Mouse (Mus musculus) midbrain, postnatal 0 days (tissue): ENCODE results near the gene Mettl17. TPM values are rescaled to one million over a fixed set of nuclear protein-coding genes. Genes with fewer than 3 reads are reported as not detected.

Experiments
- ATAC-seq: fragments of 200-750 bp; cut with Nextera tagmentation; 2 replicates; pipeline ENCODE4 v1.8.0; 2017; ENCODE audit warnings: moderate number of reproducible peaks, mild to moderate bottlenecking, moderate TSS enrichment, moderate library complexity; ENCODE audit not compliant: low FRiP score
- DNase-seq: peaks from one replicate; pipeline ENCODE4 v3.0.0-alpha.2; 2015; ENCODE audit warnings: low spot score
- H3K27ac ChIP-seq: fragments of 300-500 bp; sonication (generic); 2 replicates; pipeline ENCODE4 v1.5.1; 2014; ENCODE audit warnings: low read depth, mild to moderate bottlenecking, low read length, mixed read lengths
- H3K27me3 ChIP-seq: fragments of 300-500 bp; sonication (generic); 2 replicates; pipeline ENCODE4 v1.6.1; 2014; ENCODE audit warnings: low read length, control low read depth, mixed read lengths; ENCODE audit not compliant: insufficient read depth
- H3K36me3 ChIP-seq: fragments of 300-500 bp; sonication (generic); 2 replicates; pipeline ENCODE4 v1.6.1; 2014; ENCODE audit warnings: low read length, control low read depth, mixed read lengths; ENCODE audit not compliant: insufficient read depth
- H3K4me1 ChIP-seq: fragments of 300-500 bp; sonication (generic); 2 replicates; pipeline ENCODE4 v1.6.1; 2014; ENCODE audit warnings: mild to moderate bottlenecking, control low read depth, antibody characterized with exemption, low read length, mixed read lengths; ENCODE audit not compliant: insufficient read depth
- H3K4me2 ChIP-seq: fragments of 300-500 bp; sonication (generic); 2 replicates; pipeline ENCODE4 v1.6.1; 2014; ENCODE audit warnings: low read depth, mild to moderate bottlenecking, low read length, mixed read lengths; ENCODE audit not compliant: poor library complexity, severe bottlenecking
- H3K4me3 ChIP-seq: fragments of 300-500 bp; sonication (generic); 2 replicates; pipeline ENCODE4 v1.5.1; 2014; ENCODE audit warnings: low read depth, mild to moderate bottlenecking, low read length, moderate library complexity
- H3K9ac ChIP-seq: fragments of 300-500 bp; sonication (generic); replicated peaks from 2 replicates; pipeline ENCODE4 v1.6.1; 2014; ENCODE audit warnings: mild to moderate bottlenecking, low read length, moderate library complexity, mixed read lengths; ENCODE audit not compliant: poor library complexity, severe bottlenecking
- H3K9me3 ChIP-seq: fragments of 300-500 bp; sonication (generic); 2 replicates; pipeline ENCODE4 v1.6.1; 2016; ENCODE audit warnings: low read length, control low read depth
- CTCF ChIP-seq: IDR thresholded peaks from 2 replicates; pipeline ENCODE4 v1.5.1; 2016; ENCODE audit warnings: antibody characterized with exemption, mild to moderate bottlenecking
- WGBS: fragments of 180-500 bp; shearing (Covaris S2); extraction: QIAGEN DNeasy Blood & Tissue Kit; methylation state at CpG from one replicate; pipeline ENCODE4 v1.1.7; 2014; 5-methylcytosine and 5-hydroxymethylcytosine counted together
- polyA plus RNA-seq: library from polyadenylated mRNA; unstranded; fragments of >200 nt; fragmentation: Nextera tagmentation; extraction: Ambion mirVana; gene quantifications from 2 replicates; pipeline ENCODE4 v1.2.1, GENCODE M21; 2015
- total RNA-seq: library from RNA; depleted of rRNA; stranded (reverse); fragments of >200 nt; gene quantifications from 2 replicates; pipeline ENCODE4 v1.2.3, GENCODE M21; 2014

Mettl17 gene
- total and polyA plus RNA-seq, 2 experiments from 2014 or later: 71.6 to 91.4 TPM

- ATAC-seq (no peak), DNase-seq (no peak)
- WGBS: 80% methylated on average over 3 of the region's 3 CpGs
- H3K9me3 ChIP-seq: no peaks in the 10 kb centered on the region
- no peaks in the 10 kb centered on the region for H3K27me3 ChIP-seq
- no peak overlapping the region for H3K4me3 ChIP-seq
- no peaks in the 10 kb centered on the region for H3K36me3 ChIP-seq
- no peaks in the 10 kb centered on the region for H3K4me1 ChIP-seq
- no peak overlapping the region for H3K9ac ChIP-seq
- H3K27ac ChIP-seq: no peak overlapping the region
- no peak overlapping the region for H3K4me2 ChIP-seq
- TF ChIP-seq CTCF: no peak
Observed at GRCm38 (mm10) chr14:51877517-51877916, 7.1 kb upstream of the Mettl17 start.

GRCm38 (mm10) chr14:51883527-51884030 is 1.1 kb upstream of the Mettl17 start:
- peak overlapping the region; percentile 73; the same call in 1 of the 2 replicates for H3K27ac ChIP-seq
- peak overlapping the region; percentile 78 for H3K4me2 ChIP-seq
- ATAC-seq: peak; percentile 39
- H3K9ac ChIP-seq: no peak overlapping the region
- peak; percentile 87 for DNase-seq
- peaks cover 8% of the 10 kb centered on the region for H3K36me3 ChIP-seq
- H3K4me1 ChIP-seq: peaks cover 9% of the 10 kb centered on the region; the same call in 1 of the 2 replicates
- no peaks in the 10 kb centered on the region for H3K27me3 ChIP-seq
- H3K4me3 ChIP-seq: peak overlapping the region; percentile 65
- TF ChIP-seq CTCF: peak; percentile 78
- no peaks in the 10 kb centered on the region for H3K9me3 ChIP-seq
- under 1% methylated on average over 4 of the region's 4 CpGs for WGBS

GRCm38 (mm10) chr14:51884031-51884544 is 554 bp upstream of the Mettl17 start:
- no peaks in the 10 kb centered on the region for H3K9me3 ChIP-seq
- H3K36me3 ChIP-seq: peaks cover 13% of the 10 kb centered on the region
- peak overlapping the region; percentile 75 for H3K9ac ChIP-seq
- ATAC-seq: peak; percentile 29
- H3K27ac ChIP-seq: peak overlapping the region; percentile 73
- H3K4me3 ChIP-seq: peak overlapping the region; percentile 65
- H3K4me1 ChIP-seq: peaks cover 9% of the 10 kb centered on the region; the same call in 1 of the 2 replicates
- DNase-seq: peak; percentile 42
- no peak for TF ChIP-seq CTCF
- H3K4me2 ChIP-seq: peak overlapping the region; percentile 78
- under 1% methylated on average over 14 of the region's 14 CpGs for WGBS
- no peaks in the 10 kb centered on the region for H3K27me3 ChIP-seq

- 37% methylated on average over 6 of the region's 6 CpGs for WGBS
- Histone ChIP-seq H3K27me3 (no peaks in the 10 kb centered on the region), H3K9ac (no peak overlapping the region), H3K36me3 (peaks cover 30% of the 10 kb centered on the region), H3K4me3 (peak overlapping the region; percentile 65), H3K27ac (no peak overlapping the region), H3K4me2 (peak overlapping the region; percentile 78), H3K4me1 (peaks cover 9% of the 10 kb centered on the region; the same call in 1 of the 2 replicates), H3K9me3 (no peaks in the 10 kb centered on the region)
- DNase-seq (no peak), ATAC-seq (no peak)
- TF ChIP-seq CTCF: no peak
Observed at GRCm38 (mm10) chr14:51886051-51886450, 1.4 kb downstream of the Mettl17 start.

- TF ChIP-seq CTCF: no peak
- Histone ChIP-seq H3K9ac (no peak overlapping the region), H3K27ac (no peak overlapping the region), H3K27me3 (no peaks in the 10 kb centered on the region), H3K36me3 (peaks cover 43% of the 10 kb centered on the region), H3K4me2 (no peak overlapping the region), H3K9me3 (no peaks in the 10 kb centered on the region), H3K4me1 (peaks cover 9% of the 10 kb centered on the region; the same call in 1 of the 2 replicates), H3K4me3 (no peak overlapping the region)
- no peak for ATAC-seq
- 91% methylated on average over 6 of the region's 6 CpGs for WGBS
- no peak for DNase-seq
Observed at GRCm38 (mm10) chr14:51889833-51890232, 5.2 kb downstream of the Mettl17 start.

GRCm38 (mm10) chr14:51892191-51892939 is 7.7 kb downstream of the Mettl17 start, which contains the start of gene Slc39a2:
Slc39a2 (plus strand) TSS chr14:51892889.
- Histone ChIP-seq H3K4me3 (no peak within 1 kb of the TSS), H3K4me1 (no peaks in the 10 kb centered on the region), H3K4me2 (no peak within 1 kb of the TSS), H3K27me3 (no peaks in the 10 kb centered on the region), H3K27ac (no peak within 1 kb of the TSS), H3K9ac (no peak within 1 kb of the TSS), H3K36me3 (peaks cover 43% of the 10 kb centered on the region), H3K9me3 (no peaks in the 10 kb centered on the region)
- 93% methylated on average over 8 of the region's 9 CpGs for WGBS
- no peak for DNase-seq
- ATAC-seq: no peak
- TF ChIP-seq CTCF: no peak
